Mouse (Mus musculus): ENCODE data around the gene Sema3f.
A peak's percentile ranks its signal among the peaks of the same experiment; 100 is the strongest.

The Sema3f gene

DNA sequence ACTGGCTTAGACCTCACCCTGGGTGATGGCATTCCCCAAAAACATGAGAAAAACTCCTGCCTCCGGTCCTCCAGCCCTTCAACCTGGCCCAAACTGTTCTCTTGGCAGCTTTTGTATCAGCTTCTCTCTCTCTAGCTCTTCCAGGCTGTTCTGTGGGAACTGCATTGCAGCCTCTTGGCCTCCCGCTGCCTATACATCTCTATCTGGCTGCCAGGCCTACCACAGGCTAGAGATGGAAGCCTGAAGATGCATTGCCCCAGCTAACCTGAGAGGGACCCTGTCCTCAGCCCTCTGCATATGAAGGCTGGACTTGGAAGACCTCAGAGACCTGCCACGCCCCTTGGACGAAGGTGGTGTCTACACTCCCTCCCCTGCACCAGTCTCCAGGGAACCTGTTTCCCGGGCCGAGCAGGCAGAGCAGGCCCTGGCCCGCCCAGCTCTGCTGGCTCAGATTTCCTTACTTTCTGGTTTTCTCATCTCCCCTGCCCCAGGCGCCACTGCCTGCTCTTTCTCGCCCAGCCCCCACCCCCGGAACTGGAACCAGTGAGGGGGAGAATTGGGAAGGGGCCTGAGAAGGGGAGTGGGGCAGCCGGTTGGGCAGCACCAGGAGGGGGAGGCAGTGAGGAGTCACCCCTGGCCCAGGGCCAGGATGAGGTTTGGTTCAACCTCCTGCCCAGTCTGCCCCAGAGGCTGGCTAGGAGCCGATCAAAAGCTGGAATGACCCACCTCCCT lies 4.1 kb upstream of the Sema3f start:
- no peak for DNase-seq (ENCODE audit: low spot score in 2 of 2)

DNA sequence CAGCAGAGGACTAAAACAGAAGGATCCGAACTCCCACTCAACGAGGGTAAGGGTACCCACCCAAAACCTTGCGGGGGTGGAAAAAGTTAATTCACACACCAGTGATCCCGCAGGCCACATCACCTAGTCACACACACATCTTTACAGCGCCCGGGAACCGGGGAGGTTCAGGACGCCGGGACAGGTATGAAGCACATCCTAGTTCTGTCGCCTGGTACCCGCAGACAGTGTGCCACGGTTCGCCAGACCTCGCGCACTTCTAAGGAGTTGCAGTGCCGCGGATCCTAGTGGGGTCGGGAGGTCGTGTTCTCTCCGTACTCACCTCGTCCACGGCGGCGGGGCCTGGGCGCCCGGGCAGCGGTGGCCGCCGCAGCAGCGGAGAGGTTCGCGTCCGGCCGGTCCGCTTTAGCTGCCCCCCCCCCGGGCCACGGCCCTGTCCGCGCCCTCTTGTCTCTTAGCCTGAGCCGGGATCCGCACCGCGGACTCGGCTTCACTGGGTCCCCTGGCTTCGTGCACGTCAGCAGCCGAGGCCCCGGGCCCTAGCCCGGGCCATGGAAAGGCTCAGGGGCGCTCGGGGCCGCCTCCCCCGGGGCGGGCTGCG lies 1.1 kb downstream of the Sema3f start:
- peak in 1 of 2 experiments; percentile 19 for DNase-seq (ENCODE audit: low spot score in 2 of 2)

DNA sequence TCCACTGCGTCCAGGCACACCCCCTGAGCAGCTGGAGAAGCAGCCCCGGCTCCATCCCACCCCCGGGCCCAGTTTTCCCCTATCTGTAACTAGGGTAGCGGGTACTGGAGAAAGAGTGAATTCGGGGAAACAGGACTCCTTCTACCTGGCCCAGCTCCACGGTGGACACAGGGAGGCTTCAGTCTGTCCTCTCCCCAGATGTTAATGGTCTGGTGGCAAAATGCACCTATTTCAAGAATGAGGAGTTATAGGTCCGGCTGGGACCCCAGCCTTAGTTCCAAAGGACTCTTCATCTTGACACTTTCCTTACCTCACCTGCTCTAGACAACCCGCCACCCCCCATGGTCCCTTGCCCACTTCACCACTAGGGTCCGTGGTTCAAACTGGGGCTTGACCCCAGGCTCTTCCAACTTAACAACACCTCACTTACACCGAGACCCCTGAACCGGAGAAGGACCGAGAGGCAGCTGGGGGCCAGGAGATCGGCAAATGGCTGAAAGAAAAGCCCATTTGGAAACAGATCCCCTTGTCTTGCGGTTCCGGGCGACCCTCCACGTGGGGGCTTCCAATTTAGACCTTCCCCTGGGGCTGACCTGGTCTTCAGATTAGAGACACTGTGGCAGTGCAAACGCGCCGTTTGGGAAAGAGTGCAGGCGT lies 1.7 kb downstream of the Sema3f start:
- DNase-seq (ENCODE audit: low spot score in 2 of 2) = no peak

DNA sequence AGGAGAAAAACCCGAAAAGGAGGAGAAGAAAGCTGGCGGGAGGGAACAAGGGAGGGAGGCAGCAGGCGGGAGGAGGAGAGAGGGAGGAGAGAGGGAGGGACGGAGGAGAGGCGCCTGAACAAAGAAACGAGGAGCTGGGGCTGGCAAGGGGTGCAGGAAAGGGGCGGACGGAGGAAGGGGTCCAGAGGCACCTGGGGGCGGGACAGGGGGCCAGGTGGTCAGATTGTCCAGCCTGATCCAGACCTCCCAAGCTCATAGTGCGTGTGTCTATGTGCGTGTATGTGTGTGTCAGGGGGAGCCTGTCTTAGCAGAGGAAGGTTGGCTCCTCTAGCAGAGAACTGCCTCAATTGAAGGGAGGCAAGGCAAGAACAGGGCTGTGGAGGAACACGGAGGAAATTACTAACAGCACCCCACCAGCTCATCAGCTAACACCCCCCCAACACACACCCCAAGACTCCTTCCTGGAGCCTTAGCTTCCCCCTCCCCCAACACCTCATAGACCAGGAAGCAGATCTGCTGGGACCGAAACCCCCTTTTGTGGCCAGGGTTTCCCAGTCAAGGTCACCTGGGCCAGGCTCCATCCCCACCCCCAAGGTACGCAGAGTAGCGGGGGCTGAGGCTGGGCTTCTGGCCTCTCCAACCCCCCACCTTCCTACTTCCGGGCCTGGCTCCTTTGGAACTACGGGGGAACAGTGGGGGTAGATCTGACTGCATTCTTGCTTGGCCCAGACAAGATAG lies 2.4 kb downstream of the Sema3f start:
- no peak for DNase-seq (ENCODE audit: low spot score in 2 of 2)

DNA sequence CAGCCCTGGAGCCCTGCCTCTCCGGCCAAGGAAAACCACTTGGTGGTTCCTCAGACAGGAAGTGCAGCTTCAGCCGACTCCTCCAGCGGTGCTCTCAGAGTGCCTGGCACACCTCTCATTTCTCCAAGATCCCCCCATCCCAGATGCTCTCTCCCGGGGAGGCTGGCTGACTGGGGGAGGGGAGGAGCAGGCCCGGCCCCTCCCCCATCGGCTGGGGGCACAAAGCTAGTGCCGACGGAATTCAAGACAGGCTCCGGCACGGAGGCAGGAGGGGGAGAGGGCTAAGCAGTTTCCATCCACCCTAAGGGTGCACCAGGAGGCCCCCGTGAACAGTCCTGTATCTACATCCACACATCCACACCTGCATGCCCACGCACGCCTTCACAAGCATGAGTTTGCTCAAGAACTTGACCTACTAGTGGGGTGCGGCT lies 3.5 kb downstream of the Sema3f start:
- DNase-seq (ENCODE audit: low spot score in 2 of 2) = no peak

DNA sequence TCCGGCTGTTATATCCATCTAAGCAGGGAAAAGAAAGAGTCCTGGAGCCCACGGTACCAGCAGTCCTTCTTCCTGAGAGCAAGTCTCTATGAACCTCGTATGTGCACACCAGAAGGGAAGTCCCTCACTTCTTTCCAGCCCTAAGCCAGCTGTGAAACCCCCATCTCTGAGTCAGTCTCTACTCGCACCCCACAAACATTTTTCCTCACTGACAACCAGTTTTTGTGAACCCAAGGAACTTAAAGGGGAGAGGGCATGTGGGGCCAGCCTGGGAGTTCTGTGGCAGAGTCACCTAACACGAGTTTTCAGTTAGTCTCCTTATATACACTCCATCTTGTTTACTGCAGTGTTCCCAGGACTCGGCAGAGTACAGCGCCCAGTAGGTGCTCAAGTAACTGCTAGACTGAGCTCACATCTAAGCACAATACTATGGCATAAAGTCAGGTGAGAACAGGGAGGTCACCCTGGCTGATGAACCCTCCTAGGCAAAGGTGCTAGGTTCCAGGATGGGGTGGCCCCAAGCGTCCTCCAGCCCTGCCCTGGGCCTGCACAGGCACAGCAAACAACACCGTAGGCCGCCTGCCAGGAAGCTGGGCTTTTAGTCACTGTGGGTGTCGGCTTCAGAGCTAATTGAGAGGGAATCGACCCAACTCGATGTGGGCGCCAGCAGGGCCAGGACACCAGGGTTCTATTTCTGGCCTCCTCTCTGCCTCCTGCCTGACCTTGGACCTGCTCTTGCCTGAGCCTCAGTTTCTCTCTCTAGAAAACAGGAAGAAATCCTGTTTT lies 6.7 kb downstream of the Sema3f start:
- peak in 1 of 2 experiments; percentile 31 for DNase-seq (ENCODE audit: low spot score in 2 of 2)

DNA sequence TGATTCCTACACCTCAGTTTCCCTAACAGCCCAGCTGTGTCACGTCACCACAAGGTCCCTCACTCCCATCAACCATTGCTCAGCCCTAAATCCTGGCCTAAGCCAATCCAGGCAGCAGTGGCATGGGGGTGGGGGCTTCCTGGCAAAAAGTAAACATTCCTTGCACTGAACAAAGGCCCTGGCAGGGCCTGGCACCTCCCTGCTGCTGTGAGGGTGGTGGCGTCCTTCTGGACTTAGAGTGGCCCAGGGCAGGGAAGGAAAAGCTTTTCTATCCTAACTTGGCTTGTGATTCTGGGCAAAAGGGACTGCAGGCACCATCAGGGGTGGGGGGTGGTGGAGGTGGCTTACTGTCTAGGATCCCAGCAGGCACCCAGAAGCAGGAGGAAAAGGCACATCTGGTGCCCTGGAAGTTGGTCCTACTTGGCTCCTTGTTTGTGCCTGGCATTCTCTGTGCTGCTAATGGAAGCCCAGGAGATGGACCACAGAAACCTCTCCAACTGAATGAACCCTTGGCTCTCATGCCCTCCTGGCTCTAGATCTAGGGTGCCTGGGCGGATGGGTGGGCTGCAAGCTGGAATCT lies 7.6 kb downstream of the Sema3f start:
- no peak for DNase-seq (ENCODE audit: low spot score in 2 of 2)

DNA sequence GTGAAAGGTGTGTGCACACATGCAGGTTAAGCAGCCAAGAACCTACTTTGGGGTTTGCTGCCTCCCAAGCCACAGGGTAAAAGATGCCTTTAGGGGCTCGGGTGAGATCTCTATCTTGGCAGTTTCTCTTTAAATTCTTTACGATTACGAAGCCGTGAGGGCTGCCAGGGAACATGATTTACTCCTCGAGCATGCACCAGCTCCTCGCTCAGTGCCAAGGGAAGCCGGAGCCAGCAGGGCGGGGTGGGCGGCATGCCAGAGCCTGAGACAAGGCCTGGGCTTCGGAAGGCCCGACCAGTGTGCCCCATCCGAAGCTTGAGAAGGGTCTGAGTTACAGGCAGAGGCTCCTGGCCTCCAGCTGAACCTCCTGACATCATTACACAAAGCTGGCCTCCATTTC lies 8.7 kb downstream of the Sema3f start:
- peak; percentile 77 to 82 for DNase-seq (ENCODE audit: low spot score in 2 of 2)

DNA sequence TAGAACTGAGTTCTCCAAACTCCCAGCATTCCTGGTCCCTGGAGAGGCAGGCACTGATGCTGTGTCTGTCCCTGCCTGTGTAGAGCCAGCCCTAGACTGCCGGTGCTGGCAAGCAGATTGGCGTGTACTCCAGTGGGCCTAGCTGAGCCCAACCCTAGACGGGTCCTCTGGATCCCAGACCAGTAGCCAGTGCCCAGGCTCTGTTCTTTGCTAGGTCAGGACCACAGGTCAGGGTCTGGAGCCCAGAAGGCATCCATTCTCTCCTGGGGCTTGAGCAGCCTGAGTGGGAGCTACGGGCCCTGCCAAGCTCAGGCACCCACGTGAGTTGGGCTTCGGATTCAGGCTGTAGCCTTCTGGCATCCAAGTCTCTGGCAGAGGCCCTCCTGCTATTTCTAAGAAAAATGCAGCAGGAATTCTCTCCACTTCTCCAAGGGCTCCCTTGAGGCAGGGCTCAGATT lies 10.1 kb downstream of the Sema3f start:
- peak; percentile 57 to 73 for DNase-seq (ENCODE audit: low spot score in 2 of 2)

DNA sequence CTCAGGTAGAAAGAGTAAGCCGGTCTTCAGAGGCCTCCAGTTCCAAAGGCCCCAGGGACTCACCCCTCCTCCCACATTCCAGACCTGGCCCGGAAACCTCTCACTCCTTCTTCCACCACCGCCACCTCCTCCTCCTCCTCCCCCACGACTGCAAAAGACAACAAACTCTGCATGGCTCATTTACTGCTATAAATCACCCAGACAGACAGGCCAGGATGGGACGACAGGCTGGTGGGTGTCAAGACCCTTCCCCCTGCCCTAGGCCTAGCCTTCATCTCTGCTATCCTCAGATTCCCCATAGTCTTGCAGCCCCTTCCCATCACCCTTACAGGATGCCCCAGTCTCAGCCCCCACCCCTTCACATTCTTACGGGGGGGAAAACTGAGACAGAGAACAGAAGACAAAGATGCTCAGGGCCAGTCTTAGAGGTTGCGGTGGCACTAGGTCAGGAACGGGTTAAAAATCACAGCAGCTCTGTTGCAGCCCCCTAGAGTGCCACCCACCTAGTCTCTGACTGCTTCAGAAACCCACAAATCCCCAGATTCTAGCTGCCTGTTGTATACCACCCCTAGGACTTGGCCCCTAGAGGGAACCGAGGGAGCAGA lies 10.8 kb downstream of the Sema3f start:
- no peak for DNase-seq (ENCODE audit: low spot score in 2 of 2)

DNA sequence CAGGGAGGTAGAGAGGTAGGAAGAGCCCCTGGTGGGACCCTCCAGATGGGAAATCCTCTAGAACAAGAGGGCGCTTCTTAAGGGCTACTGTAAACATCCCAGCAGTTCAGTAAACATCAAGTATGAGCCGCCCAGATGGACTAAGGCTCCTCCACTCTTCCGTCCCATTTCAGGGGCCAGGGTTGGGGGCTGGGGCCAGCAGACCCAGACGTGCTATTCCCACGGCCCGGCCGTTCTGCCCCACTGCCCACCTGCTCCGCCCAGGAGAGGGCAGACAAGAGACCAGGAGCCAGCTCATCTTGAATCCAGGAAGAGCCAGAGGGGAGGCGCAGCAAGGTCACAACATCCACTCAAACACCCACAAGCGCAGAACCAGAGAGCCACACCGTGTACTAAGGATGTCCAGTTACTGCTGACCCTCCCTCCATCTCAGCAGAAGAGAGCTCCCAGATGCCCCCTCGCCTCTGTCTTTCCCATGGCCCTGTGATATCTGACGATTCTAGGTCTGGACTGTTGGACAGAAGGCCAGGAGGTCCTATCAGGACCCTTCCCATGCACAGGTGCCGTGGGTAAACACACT lies 11.6 kb downstream of the Sema3f start:
- no peak for DNase-seq (ENCODE audit: low spot score in 2 of 2)

DNA sequence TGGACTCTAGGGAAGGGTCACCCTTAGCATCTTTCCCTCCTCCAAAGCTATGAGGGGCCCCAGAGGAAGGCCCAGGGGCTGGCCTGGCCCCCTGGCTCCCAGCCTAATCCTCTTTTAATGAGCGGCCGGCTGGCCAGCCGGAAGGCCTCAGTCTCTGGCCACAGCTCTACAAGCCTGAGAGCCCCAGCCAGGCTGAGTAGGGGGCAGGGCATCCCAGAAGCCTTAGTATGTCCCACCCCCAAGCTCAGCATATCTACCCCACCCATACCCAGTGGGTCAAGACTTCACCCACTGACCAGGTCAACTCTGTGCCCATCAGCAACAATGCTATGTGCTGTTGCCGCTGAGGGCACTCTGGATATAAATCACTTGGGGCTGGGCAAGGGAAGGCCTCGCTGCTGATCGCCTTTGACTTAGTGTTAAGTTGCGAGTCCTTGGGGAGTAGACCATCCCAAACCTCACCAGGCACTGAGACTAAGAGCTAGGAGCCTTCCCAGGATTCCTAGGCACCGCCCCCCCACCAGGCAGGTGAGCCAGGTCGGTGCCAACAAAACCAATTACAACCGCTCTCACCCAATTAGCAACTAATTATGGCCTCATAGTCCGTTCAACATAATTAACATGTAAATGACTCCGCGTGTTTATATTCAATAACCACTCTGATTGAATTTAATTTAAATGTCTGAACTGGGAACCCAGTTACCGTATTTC lies 12.3 kb downstream of the Sema3f start:
- DNase-seq (ENCODE audit: low spot score in 2 of 2) = no peak

DNA sequence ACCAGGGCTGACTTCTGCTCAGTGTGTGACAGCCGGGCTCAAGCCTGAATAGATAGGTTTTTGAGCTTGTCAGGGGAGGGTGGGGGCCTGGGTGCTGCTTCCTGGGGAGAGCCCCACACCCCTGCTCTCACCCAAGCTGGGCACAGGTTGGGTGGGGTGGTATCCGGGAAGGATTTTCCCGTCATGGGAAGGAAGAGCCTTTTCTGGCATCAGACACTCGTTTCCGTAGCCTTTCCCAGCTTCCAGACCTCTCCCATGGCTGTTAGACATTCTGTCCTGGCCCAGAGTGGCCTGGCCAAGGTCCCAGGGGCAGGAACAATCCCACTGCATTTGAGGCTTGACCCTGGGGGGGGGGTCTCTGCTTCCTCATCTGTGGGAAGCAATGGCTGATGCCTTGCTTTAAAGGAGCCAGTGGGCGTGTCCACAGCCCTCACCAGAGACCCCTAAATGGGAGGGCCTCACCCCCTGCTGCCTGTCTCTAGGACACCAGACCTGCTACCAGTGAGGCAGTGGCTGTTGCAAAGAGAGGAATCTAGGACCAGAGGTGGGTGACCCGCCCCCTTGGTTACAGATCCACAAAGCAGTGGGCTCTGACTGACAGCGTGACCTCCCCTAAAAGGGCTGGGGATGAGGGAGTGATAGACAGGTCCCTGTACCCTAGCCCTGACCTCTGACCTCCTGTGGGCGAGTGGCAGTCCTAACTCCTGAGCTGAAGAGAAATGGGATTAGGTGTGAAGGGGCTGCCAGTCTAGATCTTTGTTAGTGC lies 13.2 kb downstream of the Sema3f start:
- DNase-seq (ENCODE audit: low spot score in 2 of 2) = no peak

DNA sequence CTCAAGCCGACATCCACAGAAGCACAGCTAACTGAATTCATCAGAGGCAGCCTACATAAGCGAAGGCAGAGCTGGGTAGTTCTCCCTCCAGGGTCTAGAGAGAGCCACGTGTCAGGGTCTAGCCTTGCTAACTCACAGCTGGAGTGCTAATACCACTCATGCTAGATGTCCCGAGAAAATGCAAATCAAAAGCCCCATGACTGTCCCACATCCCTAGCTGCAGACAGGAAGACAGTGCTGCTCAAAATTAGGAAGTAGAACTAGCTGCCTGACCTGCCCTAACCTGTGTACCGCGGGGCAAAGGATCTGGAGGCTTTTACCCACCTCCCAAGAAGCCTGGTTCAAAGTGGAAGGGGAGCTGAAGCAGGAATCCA lies 14.2 kb downstream of the Sema3f start:
- no peak for DNase-seq (ENCODE audit: low spot score in 2 of 2)

DNA sequence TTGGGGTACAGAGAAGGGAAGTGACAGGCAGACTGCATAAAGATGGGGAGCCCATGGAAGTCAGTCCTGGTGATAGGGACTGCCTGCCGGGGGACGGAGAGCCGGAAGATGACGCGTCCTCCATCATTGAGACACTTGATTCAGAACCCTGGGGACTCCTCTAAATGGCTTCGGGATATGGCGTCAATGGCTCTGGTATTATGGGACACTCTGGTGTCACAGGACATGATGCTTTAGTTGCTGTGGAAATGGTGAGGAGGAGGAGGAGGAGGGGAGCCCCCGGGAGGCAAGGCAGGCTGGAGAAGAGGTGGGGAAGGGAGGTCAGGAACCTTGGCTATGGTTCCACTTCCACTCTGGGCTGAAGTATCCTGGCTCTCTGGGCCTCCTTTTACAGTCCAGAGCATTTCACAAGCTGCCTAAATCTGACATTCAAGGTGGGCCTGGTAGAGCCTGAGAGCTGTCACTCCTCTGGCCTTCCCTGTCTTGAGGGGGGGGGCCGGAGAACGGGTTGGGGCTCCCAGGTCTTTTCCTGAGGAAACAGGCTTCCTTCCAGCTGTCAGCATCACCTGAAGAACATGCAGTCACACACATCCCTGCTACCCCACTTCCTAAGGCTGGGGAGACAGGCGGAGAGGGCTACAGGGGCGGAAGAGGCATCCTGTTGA lies 14.7 kb downstream of the Sema3f start:
- no peak for DNase-seq (ENCODE audit: low spot score in 2 of 2)

DNA sequence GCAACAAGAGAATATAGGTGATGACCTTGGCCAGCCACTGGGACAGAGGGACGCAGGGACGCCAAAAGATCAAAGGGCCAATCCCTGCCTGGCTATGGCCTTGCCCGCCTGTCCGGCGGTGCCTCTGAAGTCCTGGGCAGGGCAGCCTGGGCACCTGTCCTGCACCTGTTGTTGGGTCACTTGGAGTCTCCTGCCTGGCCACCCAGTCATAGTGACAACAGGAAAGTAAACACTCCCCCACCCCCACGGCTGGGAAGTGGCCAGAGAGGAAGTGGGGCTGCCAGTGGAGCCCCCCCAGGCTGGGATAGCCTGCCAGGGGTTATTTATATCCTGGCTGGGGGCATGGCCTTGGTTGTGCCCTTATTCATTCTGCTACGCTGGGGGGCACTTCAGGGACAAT lies 15.6 kb downstream of the Sema3f start:
- DNase-seq (ENCODE audit: low spot score in 2 of 2) = no peak

DNA sequence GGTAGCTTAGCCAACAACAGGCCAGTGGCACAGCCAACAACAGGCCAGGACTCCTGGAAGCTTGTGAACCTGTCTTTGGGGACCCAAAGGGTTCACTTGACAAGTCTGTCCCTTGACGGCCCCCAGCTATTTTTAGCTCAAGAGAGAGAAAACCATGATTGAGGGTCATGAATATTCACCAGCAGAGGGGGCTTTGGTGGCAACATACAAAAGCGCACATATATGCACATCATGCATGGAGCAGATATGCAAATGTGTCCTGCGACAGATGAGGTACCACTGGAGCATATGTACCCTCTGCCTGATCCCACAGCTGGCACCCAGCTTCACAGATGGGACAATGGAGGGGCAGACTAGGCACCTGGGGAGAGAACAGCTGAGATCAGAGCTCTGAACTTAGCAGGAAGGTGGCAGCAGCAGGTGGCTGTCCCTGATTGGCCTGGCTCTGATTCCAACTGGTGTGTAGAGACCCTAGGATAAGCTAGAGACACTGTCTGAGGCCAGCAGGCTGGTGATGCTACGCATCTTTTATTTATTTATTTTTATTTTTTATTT lies 16.8 kb downstream of the Sema3f start:
- no peak for DNase-seq (ENCODE audit: low spot score in 2 of 2)

DNA sequence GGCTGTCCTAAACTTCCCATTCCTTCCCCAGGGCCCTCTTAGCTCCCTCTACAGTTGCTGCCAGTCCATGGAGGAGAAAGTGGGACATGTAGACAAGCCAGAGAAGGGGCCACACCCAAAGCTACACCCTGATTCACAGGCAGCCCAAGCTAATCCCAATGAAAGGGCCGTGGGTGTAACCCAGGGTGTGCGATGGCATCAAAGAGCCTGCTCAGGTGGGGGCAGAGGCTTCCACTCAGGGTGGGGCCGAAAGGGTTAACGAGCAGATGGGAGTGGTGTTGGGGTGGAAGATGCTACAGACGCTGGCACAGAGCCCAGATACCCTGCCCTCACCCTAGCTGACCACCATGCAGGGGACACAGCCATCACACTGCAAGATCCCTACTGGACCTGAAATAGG lies 17.5 kb downstream of the Sema3f start:
- DNase-seq (ENCODE audit: low spot score in 2 of 2) = no peak

All from frontal cortex, postnatal 36 days (tissue).